Mouse (Mus musculus): ENCODE measurements at regions not wholly inside any gene's neighbourhood (a gene's known extent, or its start where the extent isn't known, plus 50 kb on each side); places are given as distances from the start of the nearest gene placed in this dataset.

GRCm38 (mm10) chr3:143328521-143328920 lies 446.7 kb upstream of the Pkn2 start:
- Histone ChIP-seq H3K9ac (ENCODE audit: low read depth, low read length) (no peak overlapping the region), H3K4me3 (ENCODE audit: insufficient read depth, low read depth, low read length) (no peak overlapping the region), H3K27me3 (ENCODE audit: control insufficient read depth, insufficient read depth, low read length) (no peaks in the 10 kb centered on the region), H3K36me3 (ENCODE audit: control insufficient read depth, insufficient read depth, low read length) (no peaks in the 10 kb centered on the region), H3K27ac (replicated peaks; ENCODE audit: insufficient read depth, low read depth, low read length) (no peak overlapping the region), H3K4me1 (ENCODE audit: control insufficient read depth, insufficient read depth, low read length) (no peaks in the 10 kb centered on the region), H3K79me2 (ENCODE audit: control insufficient read depth, insufficient read depth, low read length) (no peaks in the 10 kb centered on the region)
- no peak for DNase-seq (ENCODE audit: extremely low read depth, low read depth, low spot score)
- no peak for TF ChIP-seq CTCF (IDR thresholded peaks at IDR 0.05; ENCODE audit: low read depth, low read length)
- TF ChIP-seq POLR2A (IDR thresholded peaks at IDR 0.05; ENCODE audit: extremely low read depth, insufficient read depth, low read length) = no peak

- no peaks in the 10 kb centered on the region for H3K27me3 ChIP-seq (ENCODE audit: control insufficient read depth, insufficient read depth, low read length)
- no peak overlapping the region for H3K4me3 ChIP-seq (ENCODE audit: insufficient read depth, low read depth, low read length)
- WGBS = 52% methylated on average over 4 of the region's 4 CpGs
- H3K4me1 ChIP-seq (ENCODE audit: control insufficient read depth, insufficient read depth, low read length) = no peaks in the 10 kb centered on the region
- H3K36me3 ChIP-seq (ENCODE audit: control insufficient read depth, insufficient read depth, low read length) = no peaks in the 10 kb centered on the region
- H3K9ac ChIP-seq (ENCODE audit: low read depth, low read length) = no peak overlapping the region
- no peak for DNase-seq (ENCODE audit: extremely low read depth, low read depth, low spot score)
- no peak overlapping the region for H3K27ac ChIP-seq (replicated peaks; ENCODE audit: insufficient read depth, low read depth, low read length)
- H3K79me2 ChIP-seq (ENCODE audit: control insufficient read depth, insufficient read depth, low read length) = no peaks in the 10 kb centered on the region
- TF ChIP-seq CTCF (IDR thresholded peaks at IDR 0.05; ENCODE audit: low read depth, low read length) (no peak), POLR2A (IDR thresholded peaks at IDR 0.05; ENCODE audit: extremely low read depth, insufficient read depth, low read length) (no peak)
Measured at GRCm38 (mm10) chr3:143327652-143328051, 445.8 kb upstream of the Pkn2 start.

- Histone ChIP-seq H3K79me2 (ENCODE audit: control insufficient read depth, insufficient read depth, low read length) (no peaks in the 10 kb centered on the region), H3K4me1 (ENCODE audit: control insufficient read depth, insufficient read depth, low read length) (no peaks in the 10 kb centered on the region), H3K4me3 (ENCODE audit: insufficient read depth, low read depth, low read length) (no peak overlapping the region), H3K27me3 (ENCODE audit: control insufficient read depth, insufficient read depth, low read length) (no peaks in the 10 kb centered on the region), H3K9ac (ENCODE audit: low read depth, low read length) (no peak overlapping the region), H3K36me3 (ENCODE audit: control insufficient read depth, insufficient read depth, low read length) (no peaks in the 10 kb centered on the region), H3K27ac (replicated peaks; ENCODE audit: insufficient read depth, low read depth, low read length) (no peak overlapping the region)
- TF ChIP-seq CTCF (IDR thresholded peaks at IDR 0.05; ENCODE audit: low read depth, low read length) = no peak
- no peak for TF ChIP-seq POLR2A (IDR thresholded peaks at IDR 0.05; ENCODE audit: extremely low read depth, insufficient read depth, low read length)
- no peak for DNase-seq (ENCODE audit: extremely low read depth, low read depth, low spot score)
- WGBS = 79% methylated on average over 7 of the region's 7 CpGs
Measured at GRCm38 (mm10) chr3:143316457-143316856, 434.7 kb upstream of the Pkn2 start.

GRCm38 (mm10) chr3:143291793-143292192 lies 410.0 kb upstream of the Pkn2 start:
- no peak for DNase-seq (ENCODE audit: extremely low read depth, low read depth, low spot score)
- H3K79me2 ChIP-seq (ENCODE audit: control insufficient read depth, insufficient read depth, low read length) = no peaks in the 10 kb centered on the region

GRCm38 (mm10) chr3:143264132-143264531 lies 382.3 kb upstream of the Pkn2 start:
- no peaks in the 10 kb centered on the region for H3K27me3 ChIP-seq (ENCODE audit: control insufficient read depth, insufficient read depth, low read length)
- H3K9ac ChIP-seq (ENCODE audit: low read depth, low read length) = no peak overlapping the region
- H3K36me3 ChIP-seq (ENCODE audit: control insufficient read depth, insufficient read depth, low read length) = no peaks in the 10 kb centered on the region
- H3K4me1 ChIP-seq (ENCODE audit: control insufficient read depth, insufficient read depth, low read length) = no peaks in the 10 kb centered on the region
- no peaks in the 10 kb centered on the region for H3K79me2 ChIP-seq (ENCODE audit: control insufficient read depth, insufficient read depth, low read length)
- no peak overlapping the region for H3K4me3 ChIP-seq (ENCODE audit: insufficient read depth, low read depth, low read length)
- no peak for DNase-seq (ENCODE audit: extremely low read depth, low read depth, low spot score)
- H3K27ac ChIP-seq (replicated peaks; ENCODE audit: insufficient read depth, low read depth, low read length) = no peak overlapping the region
- TF ChIP-seq POLR2A (IDR thresholded peaks at IDR 0.05; ENCODE audit: extremely low read depth, insufficient read depth, low read length) (no peak), CTCF (IDR thresholded peaks at IDR 0.05; ENCODE audit: low read depth, low read length) (no peak)
- 85% methylated on average over 6 of the region's 6 CpGs for WGBS

More at GRCm38 (mm10) chr3:143291793-143292192, 410.0 kb upstream of the Pkn2 start:
- WGBS = 81% methylated on average over 4 of the region's 4 CpGs
- no peaks in the 10 kb centered on the region for H3K4me1 ChIP-seq (ENCODE audit: control insufficient read depth, insufficient read depth, low read length)
- no peak overlapping the region for H3K9ac ChIP-seq (ENCODE audit: low read depth, low read length)
- no peak overlapping the region for H3K27ac ChIP-seq (replicated peaks; ENCODE audit: insufficient read depth, low read depth, low read length)
- H3K4me3 ChIP-seq (ENCODE audit: insufficient read depth, low read depth, low read length) = no peak overlapping the region
- TF ChIP-seq CTCF (IDR thresholded peaks at IDR 0.05; ENCODE audit: low read depth, low read length) = no peak
- no peak for TF ChIP-seq POLR2A (IDR thresholded peaks at IDR 0.05; ENCODE audit: extremely low read depth, insufficient read depth, low read length)
- H3K36me3 ChIP-seq (ENCODE audit: control insufficient read depth, insufficient read depth, low read length) = no peaks in the 10 kb centered on the region
- H3K27me3 ChIP-seq (ENCODE audit: control insufficient read depth, insufficient read depth, low read length) = no peaks in the 10 kb centered on the region

- no peak for DNase-seq (ENCODE audit: extremely low read depth, low read depth, low spot score)
- Histone ChIP-seq H3K27me3 (ENCODE audit: control insufficient read depth, insufficient read depth, low read length) (no peaks in the 10 kb centered on the region), H3K36me3 (ENCODE audit: control insufficient read depth, insufficient read depth, low read length) (no peaks in the 10 kb centered on the region), H3K27ac (replicated peaks; ENCODE audit: insufficient read depth, low read depth, low read length) (no peak overlapping the region), H3K9ac (ENCODE audit: low read depth, low read length) (no peak overlapping the region), H3K79me2 (ENCODE audit: control insufficient read depth, insufficient read depth, low read length) (no peaks in the 10 kb centered on the region), H3K4me3 (ENCODE audit: insufficient read depth, low read depth, low read length) (no peak overlapping the region), H3K4me1 (ENCODE audit: control insufficient read depth, insufficient read depth, low read length) (no peaks in the 10 kb centered on the region)
- TF ChIP-seq CTCF (IDR thresholded peaks at IDR 0.05; ENCODE audit: low read depth, low read length) (no peak), POLR2A (IDR thresholded peaks at IDR 0.05; ENCODE audit: extremely low read depth, insufficient read depth, low read length) (no peak)
- 72% methylated on average over 1 of the region's 1 CpGs for WGBS
Measured at GRCm38 (mm10) chr3:143252643-143253042, 370.8 kb upstream of the Pkn2 start.

Measured in liver, adult 2 months (tissue).